Mouse (Mus musculus): Measurements from ENCODE around the gene Pla2g2f.

DNA sequence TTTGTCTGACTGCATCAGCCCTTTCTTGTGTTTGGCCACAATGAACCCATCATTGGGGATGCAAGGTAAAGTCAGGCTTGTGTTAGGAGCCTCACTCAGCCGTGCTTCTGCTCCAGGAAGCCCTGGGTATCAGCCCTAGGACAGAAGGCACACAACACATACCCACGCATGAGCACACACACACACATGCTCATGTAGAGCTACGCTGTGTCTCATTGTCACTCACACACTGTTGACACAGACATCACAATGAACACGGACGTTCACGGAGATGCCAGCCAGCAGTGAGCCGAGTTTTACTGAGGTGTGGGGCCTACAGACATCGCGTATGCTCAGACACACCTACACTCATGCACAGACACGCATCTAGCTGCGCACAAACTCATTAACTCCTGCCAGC is 1.4 kb downstream of the Pla2g2f start:
- TF ChIP-seq CTCF (IDR thresholded peaks at IDR 0.05; ENCODE audit: low read depth): no peak
- TF ChIP-seq EP300 (IDR thresholded peaks at IDR 0.05; ENCODE audit: low read depth): no peak
